Mouse (Mus musculus): Measurements from ENCODE around the gene Nkain1. TPM values are rescaled to one million over a fixed set of nuclear protein-coding genes. Genes with fewer than 3 reads are reported as not detected.
A peak's percentile ranks its signal among the peaks of the same experiment; 100 is the strongest.

Gene Nkain1
- total RNA-seq (2021), result 1 to 10 TPM; 5.6 to 7.0 TPM
- 16.7 and 26.2 TPM in 2 replicates for polyA plus RNA-seq (2012; rRNA removed)
- long read RNA-seq, partial matches to known transcripts, result 0 of 1 reads
- long read RNA-seq, other reads (novel, unspliced or antisense), result 0 of 1 reads

DNA sequence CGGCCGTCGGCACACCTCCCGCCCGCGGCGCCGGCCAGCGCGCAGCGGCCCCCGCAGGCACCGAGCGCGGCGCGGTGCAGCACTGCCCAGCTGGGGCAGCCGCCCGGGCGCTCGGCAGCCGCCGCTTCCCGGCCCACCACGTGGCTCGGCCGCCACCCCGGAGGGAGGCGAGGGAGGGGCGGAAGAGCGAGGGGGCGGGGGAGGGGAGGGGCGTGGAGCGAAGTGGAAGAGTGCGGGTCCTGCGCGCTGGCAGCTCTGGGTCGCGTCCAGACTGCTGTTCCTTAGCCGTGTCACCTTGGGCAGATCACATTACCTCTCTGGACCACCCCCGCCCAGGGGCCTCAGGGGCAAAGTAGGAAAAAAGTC is at the start of gene Nkain1:
Nkain1 (minus strand) TSS at position 126 of the 366 bp plus-strand sequence.
- peak within 1 kb of the TSS; percentile 12; the same call in 1 of the 2 replicates for H3K27ac ChIP-seq
- peak within 1 kb of the TSS; percentile 79 for H3K9ac ChIP-seq (ENCODE audit: low read depth, low read length)
- H3K79me2 ChIP-seq (replicated peaks; ENCODE audit: control insufficient read depth, insufficient read depth, low read length), result no peaks in the 10 kb centered on the region
- H3K4me1 ChIP-seq (ENCODE audit: control insufficient read depth, insufficient read depth, low read length), result no peaks in the 10 kb centered on the region
- intact Hi-C loops (cut with DNase I), result no loop called here
- peak; percentile 49 to 51 for DNase-seq
- no peaks in the 10 kb centered on the region for H3K27me3 ChIP-seq (ENCODE audit: control insufficient read depth, insufficient read depth, low read length)
- no peak for TF ChIP-seq EP300 (IDR thresholded peaks at IDR 0.05; ENCODE audit: insufficient read depth, low read depth, low read length)
- no peak for TF ChIP-seq POLR2A (IDR thresholded peaks at IDR 0.05; ENCODE audit: insufficient read depth, low read depth, low read length)
- TF ChIP-seq CTCF (IDR thresholded peaks at IDR 0.05), result no peak
- H3K4me3 ChIP-seq, result peak within 1 kb of the TSS; percentile 54
- no peaks in the 10 kb centered on the region for H3K36me3 ChIP-seq (ENCODE audit: control insufficient read depth, insufficient read depth, low read length)
- WGBS, result 1% methylated on average over 40 of the region's 41 CpGs

DNA sequence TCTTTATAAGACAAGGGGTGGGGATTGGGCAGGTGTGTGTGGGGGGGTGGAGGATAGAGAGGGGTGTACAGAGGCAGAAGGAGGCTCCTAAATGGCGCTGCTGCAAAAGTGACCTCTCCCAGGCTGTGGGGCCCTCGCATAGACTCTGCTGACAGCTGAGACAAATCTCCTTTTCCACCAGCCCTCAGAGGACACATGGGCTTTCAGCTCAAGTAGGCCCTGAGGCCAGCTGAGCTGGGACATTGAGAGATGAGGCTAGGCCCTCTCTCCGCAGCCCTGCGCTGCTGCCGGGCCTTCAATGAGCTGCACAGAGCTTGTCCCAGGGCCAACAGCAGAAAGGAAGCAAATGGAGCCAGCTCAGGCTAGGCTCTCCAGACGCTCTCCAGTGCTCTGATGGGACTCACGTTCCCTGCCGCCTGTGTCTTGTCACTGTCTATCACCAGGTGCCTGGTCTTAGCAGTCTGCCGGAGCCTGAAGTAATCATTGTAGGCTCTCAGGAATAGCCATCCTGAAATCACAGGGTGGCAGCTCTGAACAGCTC is 4.8 kb upstream of the Nkain1 start:
- Histone ChIP-seq H3K9ac (ENCODE audit: low read depth, low read length) (no peak overlapping the region), H3K79me2 (replicated peaks; ENCODE audit: control insufficient read depth, insufficient read depth, low read length) (no peaks in the 10 kb centered on the region), H3K4me3 (no peak overlapping the region), H3K36me3 (ENCODE audit: control insufficient read depth, insufficient read depth, low read length) (no peaks in the 10 kb centered on the region), H3K27me3 (ENCODE audit: control insufficient read depth, insufficient read depth, low read length) (no peaks in the 10 kb centered on the region), H3K27ac (no peak overlapping the region), H3K4me1 (ENCODE audit: control insufficient read depth, insufficient read depth, low read length) (no peaks in the 10 kb centered on the region)
- TF ChIP-seq POLR2A (IDR thresholded peaks at IDR 0.05; ENCODE audit: insufficient read depth, low read depth, low read length), result no peak
- no peak for TF ChIP-seq EP300 (IDR thresholded peaks at IDR 0.05; ENCODE audit: insufficient read depth, low read depth, low read length)
- no peak for TF ChIP-seq CTCF (IDR thresholded peaks at IDR 0.05)
- intact Hi-C loops (cut with DNase I), result no loop called here
- DNase-seq, result no peak
- WGBS, result 62% methylated on average over 9 of the region's 9 CpGs

DNA sequence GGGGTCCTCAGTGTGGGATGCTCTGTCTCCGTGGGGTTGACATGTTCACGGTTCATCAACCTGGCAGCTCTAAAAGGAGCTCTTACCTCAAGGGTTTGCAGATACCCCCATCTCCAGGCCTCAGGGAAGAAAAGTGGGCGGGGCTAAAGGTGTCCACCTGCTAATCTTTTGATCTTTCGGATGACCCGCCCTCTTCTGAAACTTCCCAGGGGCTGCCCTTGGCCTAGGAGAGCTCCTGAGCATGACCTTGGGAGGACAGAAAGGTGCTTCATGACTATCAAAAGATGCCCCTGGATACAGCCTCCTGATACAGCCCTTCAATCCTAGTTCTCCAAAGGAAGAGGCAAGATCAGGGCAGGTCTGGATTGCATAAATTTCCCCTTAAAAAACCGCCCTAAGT is 3.1 kb upstream of the Nkain1 start:
- DNase-seq, result no peak
- Histone ChIP-seq H3K27ac (no peak overlapping the region), H3K79me2 (replicated peaks; ENCODE audit: control insufficient read depth, insufficient read depth, low read length) (no peaks in the 10 kb centered on the region), H3K4me1 (ENCODE audit: control insufficient read depth, insufficient read depth, low read length) (no peaks in the 10 kb centered on the region), H3K9ac (ENCODE audit: low read depth, low read length) (no peak overlapping the region), H3K36me3 (ENCODE audit: control insufficient read depth, insufficient read depth, low read length) (no peaks in the 10 kb centered on the region), H3K4me3 (no peak overlapping the region), H3K27me3 (ENCODE audit: control insufficient read depth, insufficient read depth, low read length) (no peaks in the 10 kb centered on the region)
- no peak for TF ChIP-seq POLR2A (IDR thresholded peaks at IDR 0.05; ENCODE audit: insufficient read depth, low read depth, low read length)
- no peak for TF ChIP-seq EP300 (IDR thresholded peaks at IDR 0.05; ENCODE audit: insufficient read depth, low read depth, low read length)
- no peak for TF ChIP-seq CTCF (IDR thresholded peaks at IDR 0.05)
- 88% methylated on average over 6 of the region's 6 CpGs for WGBS
- intact Hi-C loops (cut with DNase I), result no loop called here

DNA sequence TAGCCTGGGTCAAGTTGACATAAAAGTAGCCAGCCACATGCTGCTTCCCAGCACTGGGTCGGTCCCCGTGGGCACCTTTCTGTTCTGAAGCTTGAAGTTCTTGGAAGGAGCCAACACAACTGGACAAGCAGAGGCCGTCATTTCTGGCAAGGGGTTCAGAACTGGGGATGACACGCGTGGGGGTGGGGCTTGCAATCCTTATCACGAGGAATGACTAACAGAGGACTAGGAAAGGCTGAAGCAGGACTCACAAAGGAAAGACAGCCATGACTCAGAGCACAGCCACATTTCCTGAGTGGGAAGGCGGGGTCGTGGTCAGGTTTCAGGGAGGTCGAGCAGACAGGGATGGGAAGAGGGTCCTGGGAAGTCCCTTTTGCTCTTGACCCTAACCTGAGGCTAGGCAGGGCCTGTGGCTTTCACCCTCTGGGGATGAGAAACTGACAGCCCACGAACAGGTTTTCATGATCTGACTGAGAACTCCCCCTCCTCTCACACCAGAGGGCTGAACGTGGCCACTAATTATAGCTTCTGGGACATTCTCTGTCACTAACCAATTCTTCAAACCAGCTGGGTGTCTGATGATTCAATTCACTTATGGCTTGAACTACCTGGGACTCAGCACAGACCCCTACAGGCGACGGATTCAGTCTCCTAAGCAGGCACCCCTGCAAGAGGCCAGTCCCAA is 2.4 kb upstream of the Nkain1 start:
- WGBS, result 45% methylated on average over 13 of the region's 13 CpGs
- H3K36me3 ChIP-seq (ENCODE audit: control insufficient read depth, insufficient read depth, low read length), result no peaks in the 10 kb centered on the region
- H3K27ac ChIP-seq, result no peak overlapping the region
- intact Hi-C loops (cut with DNase I), result no loop called here
- peak in 1 of 2 experiments; percentile 15 for DNase-seq
- H3K27me3 ChIP-seq (ENCODE audit: control insufficient read depth, insufficient read depth, low read length), result no peaks in the 10 kb centered on the region
- no peaks in the 10 kb centered on the region for H3K4me1 ChIP-seq (ENCODE audit: control insufficient read depth, insufficient read depth, low read length)
- H3K79me2 ChIP-seq (replicated peaks; ENCODE audit: control insufficient read depth, insufficient read depth, low read length), result no peaks in the 10 kb centered on the region
- H3K9ac ChIP-seq (ENCODE audit: low read depth, low read length), result no peak overlapping the region
- TF ChIP-seq EP300 (IDR thresholded peaks at IDR 0.05; ENCODE audit: insufficient read depth, low read depth, low read length) (no peak), POLR2A (IDR thresholded peaks at IDR 0.05; ENCODE audit: insufficient read depth, low read depth, low read length) (no peak), CTCF (IDR thresholded peaks at IDR 0.05) (no peak)
- no peak overlapping the region for H3K4me3 ChIP-seq

DNA sequence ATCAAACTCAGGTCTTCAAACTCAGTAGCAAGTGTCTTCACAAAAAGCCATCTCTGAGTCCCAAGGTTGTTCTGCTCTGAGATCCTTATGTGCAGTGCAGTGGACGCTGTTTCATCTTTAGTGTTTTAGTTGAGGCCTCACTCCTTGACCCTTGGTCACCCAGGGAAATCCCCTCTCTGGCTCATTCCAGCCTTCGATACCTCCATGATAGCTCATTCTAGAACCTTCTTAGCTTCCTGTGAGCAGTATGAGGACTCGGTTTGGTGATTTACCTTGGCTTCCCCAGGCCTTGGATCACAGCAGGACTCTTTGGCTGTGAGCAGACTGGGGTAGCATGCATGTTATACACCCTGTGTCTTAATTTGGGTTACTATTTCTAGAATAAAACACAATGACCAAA is 1.6 kb upstream of the Nkain1 start:
- Histone ChIP-seq H3K4me1 (ENCODE audit: control insufficient read depth, insufficient read depth, low read length) (no peaks in the 10 kb centered on the region), H3K4me3 (no peak overlapping the region), H3K27me3 (ENCODE audit: control insufficient read depth, insufficient read depth, low read length) (no peaks in the 10 kb centered on the region), H3K36me3 (ENCODE audit: control insufficient read depth, insufficient read depth, low read length) (no peaks in the 10 kb centered on the region), H3K27ac (no peak overlapping the region), H3K79me2 (replicated peaks; ENCODE audit: control insufficient read depth, insufficient read depth, low read length) (no peaks in the 10 kb centered on the region), H3K9ac (ENCODE audit: low read depth, low read length) (no peak overlapping the region)
- intact Hi-C loops (cut with DNase I), result no loop called here
- TF ChIP-seq CTCF (IDR thresholded peaks at IDR 0.05) (no peak), POLR2A (IDR thresholded peaks at IDR 0.05; ENCODE audit: insufficient read depth, low read depth, low read length) (no peak)
- WGBS, result 81% methylated on average over 3 of the region's 3 CpGs
- no peak for DNase-seq

DNA sequence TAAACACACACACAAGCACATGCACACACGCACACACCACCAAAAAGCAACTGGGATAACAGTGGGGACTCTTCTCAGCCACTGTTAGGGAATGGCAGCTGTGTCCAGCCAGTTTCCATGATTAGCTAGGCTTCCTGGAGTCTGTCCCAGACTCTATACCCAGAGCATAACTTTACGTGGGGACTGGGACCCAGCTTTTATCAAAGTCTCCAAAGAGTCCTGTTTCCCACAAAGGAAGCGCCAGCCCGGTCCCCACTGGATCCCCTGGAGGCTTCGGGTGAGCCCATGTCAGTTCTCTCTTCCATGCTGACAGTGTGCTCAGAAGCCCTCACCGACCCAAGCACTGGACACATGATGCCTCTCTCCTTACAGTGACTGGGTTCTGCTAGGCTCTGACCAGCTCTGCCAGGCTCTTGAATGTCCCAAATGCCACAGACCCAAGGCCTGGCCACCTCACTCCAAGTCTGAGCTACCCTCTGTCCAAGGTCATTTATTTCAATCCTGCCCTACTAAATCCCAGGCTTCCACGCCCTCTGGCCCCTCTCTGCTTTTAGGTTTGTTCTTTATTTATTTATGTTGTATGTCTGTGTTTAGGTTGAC is 988 bp upstream of the Nkain1 start:
- TF ChIP-seq CTCF (IDR thresholded peaks at IDR 0.05) (no peak), POLR2A (IDR thresholded peaks at IDR 0.05; ENCODE audit: insufficient read depth, low read depth, low read length) (no peak)
- 56% methylated on average over 7 of the region's 7 CpGs for WGBS
- Histone ChIP-seq H3K36me3 (ENCODE audit: control insufficient read depth, insufficient read depth, low read length) (no peaks in the 10 kb centered on the region), H3K79me2 (replicated peaks; ENCODE audit: control insufficient read depth, insufficient read depth, low read length) (no peaks in the 10 kb centered on the region), H3K4me3 (no peak overlapping the region), H3K27me3 (ENCODE audit: control insufficient read depth, insufficient read depth, low read length) (no peaks in the 10 kb centered on the region), H3K9ac (ENCODE audit: low read depth, low read length) (no peak overlapping the region), H3K4me1 (ENCODE audit: control insufficient read depth, insufficient read depth, low read length) (no peaks in the 10 kb centered on the region), H3K27ac (peak overlapping the region; percentile 12; the same call in 1 of the 2 replicates)
- intact Hi-C loops (cut with DNase I), result no loop called here
- peak in 1 of 2 experiments; percentile 10 for DNase-seq

Data from heart, adult 2 months (tissue).